Mouse (Mus musculus) adrenal gland, postnatal 10 days (tissue): ENCODE results near the gene Speer2. TPM values are rescaled to one million over a fixed set of nuclear protein-coding genes. Genes with fewer than 3 reads are reported as not detected.

Source experiments
- DNase-seq: peaks from one replicate; pipeline ENCODE4 v3.0.0; 2021; ENCODE audit warnings: mixed read lengths
- long read RNA-seq, 2 experiments: library from polyadenylated mRNA; stranded (forward); transcript quantifications; one replicate each; pipeline ENCODE4 v2.0.0; 2021
- total RNA-seq, 2 experiments: library from RNA; stranded (reverse); gene quantifications; 2 replicates each; pipeline ENCODE4 v1.2.3; 2021

The Speer2 gene
- not detected for total RNA-seq
- long read RNA-seq, experiment 1: 0 reads
- long read RNA-seq, experiment 2: 0 reads

DNA sequence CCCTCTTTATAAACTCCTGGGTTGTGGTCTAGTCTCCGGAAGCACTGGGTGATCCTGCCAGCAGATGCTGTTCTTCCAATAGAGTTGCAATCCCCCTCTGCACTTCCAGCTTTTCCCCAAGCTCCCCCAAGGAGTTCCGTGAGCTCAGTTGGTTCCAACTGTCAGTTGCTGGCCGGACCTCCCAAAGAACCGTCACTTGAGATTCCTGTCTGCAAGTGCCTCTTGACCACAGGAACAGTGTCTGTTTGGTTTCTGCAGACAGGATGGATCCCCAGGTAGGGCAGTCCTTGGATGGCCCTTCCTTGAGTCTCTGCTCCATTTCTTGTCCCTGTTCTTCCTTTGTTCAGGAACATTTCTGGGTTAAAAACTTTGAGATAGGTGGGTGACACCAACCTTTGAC, at the start of gene Speer2:
Speer2 (minus strand) TSS at position 101 of the 400 bp plus-strand sequence.
- DNase-seq: no peak

DNA sequence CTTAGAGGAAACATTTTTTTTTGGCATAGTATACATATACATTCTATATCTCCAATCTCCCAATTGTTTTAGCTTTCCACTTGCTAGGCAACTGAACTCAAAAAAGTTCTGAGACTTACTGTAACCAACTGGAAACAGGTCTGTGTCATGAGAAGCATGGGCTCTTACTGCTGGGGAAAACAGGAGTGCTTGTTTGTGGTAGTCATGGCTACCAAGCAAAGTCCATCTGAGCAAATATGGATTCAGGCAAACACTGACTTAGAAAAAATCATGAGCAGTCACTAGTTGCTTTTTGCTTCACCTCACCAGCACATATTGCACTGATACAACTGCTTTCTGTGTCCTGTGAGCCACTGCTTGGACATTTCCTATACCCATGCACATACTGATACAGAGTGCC, 40.8 kb upstream of the Speer2 start:
- no peak for DNase-seq

GRCm38 (mm10) chr16:69880712-69881111, 17.2 kb upstream of the Speer2 start:
- no peak for DNase-seq

GRCm38 (mm10) chr16:69836628-69837027, 26.9 kb downstream of the Speer2 start:
- DNase-seq: no peak

DNA sequence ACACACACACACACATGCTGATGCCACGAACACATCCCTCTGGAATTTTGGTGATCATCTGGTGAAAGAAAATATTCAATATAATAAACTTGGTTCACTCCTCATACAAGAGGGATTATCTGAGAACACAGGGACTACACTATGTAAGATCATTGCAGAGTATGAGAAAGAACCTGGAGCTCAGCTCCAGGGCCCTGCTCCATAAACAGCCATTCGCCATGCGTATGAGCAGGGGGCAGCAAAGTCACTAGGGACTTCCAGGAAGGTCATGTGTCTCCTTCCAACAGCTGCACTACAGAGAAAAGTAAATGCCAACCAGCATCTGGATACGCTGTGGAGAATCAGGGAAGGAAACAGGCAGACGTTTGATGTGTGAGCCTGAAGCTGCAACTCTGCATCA, 49.9 kb downstream of the Speer2 start:
- DNase-seq: no peak
